ENCODE assay signal across 7 mouse cellular contexts in the genomic region with DNA sequence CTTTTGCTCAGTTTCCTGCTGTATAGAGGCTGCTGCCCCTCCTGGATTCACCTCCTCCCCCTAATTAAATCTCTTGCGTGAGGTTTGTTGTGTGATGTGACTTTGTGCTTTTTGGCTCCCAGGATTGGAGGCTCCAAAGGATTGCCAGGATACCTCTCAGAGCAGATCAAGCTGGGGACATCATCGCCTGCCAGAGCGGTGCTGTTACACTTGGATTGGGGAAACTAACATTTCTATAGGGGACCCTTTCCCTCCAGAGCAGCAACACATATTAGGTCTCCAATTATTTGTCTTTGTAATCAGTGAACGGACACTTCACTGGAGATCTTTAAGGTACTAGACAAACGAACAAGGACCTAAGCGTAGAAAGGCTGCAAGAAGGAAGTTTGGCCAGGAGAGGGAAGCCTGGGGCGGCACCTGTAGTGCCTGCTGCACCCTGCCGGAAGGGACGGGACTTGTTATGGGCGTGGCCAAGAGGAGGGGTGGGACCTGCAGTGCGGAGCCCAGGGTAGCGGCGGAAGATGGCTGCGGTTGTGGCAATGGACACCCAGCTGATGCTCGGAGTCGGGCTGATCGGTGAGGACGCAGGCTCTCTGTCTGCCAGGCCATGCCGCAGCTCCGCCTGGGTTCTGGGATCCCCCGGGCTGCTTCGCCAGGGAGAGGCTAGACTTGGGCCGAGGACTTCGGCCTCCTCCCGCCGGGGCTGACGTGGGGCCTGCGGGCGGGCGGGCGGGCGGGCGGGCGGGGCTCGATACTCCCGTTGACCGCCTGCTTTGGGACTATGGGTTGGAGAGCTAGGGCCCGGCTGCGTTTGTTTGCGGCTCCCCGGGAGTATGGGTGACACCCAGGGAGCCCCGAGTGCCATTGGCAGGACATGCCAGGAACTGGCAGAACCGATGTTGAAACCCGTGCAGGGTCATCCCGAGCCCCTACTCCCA. TPM values are rescaled to one million over a fixed set of nuclear protein-coding genes. Genes with fewer than 3 reads are reported as not detected.
DNase-seq lines count a peak whose midpoint lies in the region; ATAC-seq and TF ChIP-seq lines count a peak whose summit lies in the region.

A gene (plus strand): TSS at position 488 of the 938 bp plus-strand sequence.

- peak; percentile 97 for TF ChIP-seq CTCF in intestine, postnatal 0 days (IDR thresholded peaks at IDR 0.05; ENCODE audit: low read depth)
- TF ChIP-seq CTCF in small intestine, adult 2 months (IDR thresholded peaks at IDR 0.05; ENCODE audit: extremely low read depth, insufficient read length, insufficient replicate concordance, low read depth, low read length), result peak; percentile 75; the same call in 1 of the 2 replicates

- H3K36me3 ChIP-seq in embryonic facial prominence, embryonic 10.5 days (replicated peaks), result peaks cover 13% of the 10 kb centered on the region
- H3K36me3 ChIP-seq in intestine, postnatal 0 days (ENCODE audit: control insufficient read depth, insufficient read depth), result 0 out of 2 replicates have a peak, but pooled peaks cover 9% of the 10 kb centered on the region
- H3K36me3 ChIP-seq in midbrain, embryonic 12.5 days, result peaks cover 8% of the 10 kb centered on the region
- peaks cover 12% of the 10 kb centered on the region for H3K36me3 ChIP-seq in small intestine, adult 2 months (ENCODE audit: control insufficient read depth, insufficient read depth, low read length)

- H3K27me3 ChIP-seq in embryonic facial prominence, embryonic 10.5 days (replicated peaks; ENCODE audit: low read depth, poor library complexity, severe bottlenecking), result no peaks in the 10 kb centered on the region
- no peaks in the 10 kb centered on the region for H3K27me3 ChIP-seq in intestine, postnatal 0 days (replicated peaks; ENCODE audit: control insufficient read depth, insufficient read depth, low read length)
- no peaks in the 10 kb centered on the region; the same call in 1 of the 2 replicates for H3K27me3 ChIP-seq in midbrain, embryonic 12.5 days
- no peaks in the 10 kb centered on the region for H3K27me3 ChIP-seq in small intestine, adult 2 months (ENCODE audit: control insufficient read depth, insufficient read depth, low read length)

- no peaks in the 10 kb centered on the region for H3K9me3 ChIP-seq in embryonic facial prominence, embryonic 10.5 days
- H3K9me3 ChIP-seq in intestine, postnatal 0 days (ENCODE audit: control insufficient read depth), result no peaks in the 10 kb centered on the region
- no peaks in the 10 kb centered on the region for H3K9me3 ChIP-seq in midbrain, embryonic 12.5 days

- WGBS in embryonic facial prominence, embryonic 10.5 days, result 2% methylated on average over 45 of the region's 45 CpGs
- WGBS in intestine, postnatal 0 days, result 2% methylated on average over 43 of the region's 45 CpGs
- 1% methylated on average over 45 of the region's 45 CpGs for WGBS in midbrain, embryonic 12.5 days
- 3% methylated on average over 45 of the region's 45 CpGs for WGBS in small intestine, adult 2 months

- peak; percentile 70 for TF ChIP-seq POLR2A in small intestine, adult 2 months (IDR thresholded peaks at IDR 0.05; ENCODE audit: low read depth, low read length)

- peaks cover 18% of the 10 kb centered on the region for H3K4me1 ChIP-seq in embryonic facial prominence, embryonic 10.5 days
- 0 out of 2 replicates have a peak, but pooled peaks cover 3% of the 10 kb centered on the region for H3K4me1 ChIP-seq in intestine, postnatal 0 days (replicated peaks; ENCODE audit: control insufficient read depth, insufficient read depth, low read length)
- H3K4me1 ChIP-seq in midbrain, embryonic 12.5 days, result peaks cover 7% of the 10 kb centered on the region; the same call in 1 of the 2 replicates
- H3K4me1 ChIP-seq in small intestine, adult 2 months (ENCODE audit: control insufficient read depth, insufficient read depth, insufficient read length, low read length), result no peaks in the 10 kb centered on the region; the same call in 1 of the 2 replicates

- intact Hi-C loops in left cerebral cortex, postnatal 4 days (cut with DNase I), result no loop called here

- peak; percentile 94 for DNase-seq in adrenal gland, postnatal 10 days
- DNase-seq in embryonic facial prominence, embryonic 10.5 days (ENCODE audit: low spot score), result peak; percentile 93
- no peak for DNase-seq in gonadal fat pad, adult 2 months (ENCODE audit: low read depth)
- DNase-seq in left cerebral cortex, postnatal 4 days, result peak; percentile 91

- H3K27ac ChIP-seq in embryonic facial prominence, embryonic 10.5 days (replicated peaks), result peak within 1 kb of the TSS; percentile 87
- peak within 1 kb of the TSS; percentile 72 for H3K27ac ChIP-seq in intestine, postnatal 0 days (ENCODE audit: low read depth, low read length)
- peak within 1 kb of the TSS; percentile 49 for H3K27ac ChIP-seq in midbrain, embryonic 12.5 days (replicated peaks)
- peak within 1 kb of the TSS; percentile 65 for H3K27ac ChIP-seq in small intestine, adult 2 months (ENCODE audit: insufficient read depth, low read depth, low read length)

- H3K9ac ChIP-seq in intestine, postnatal 0 days (ENCODE audit: low read depth, low read length), result peak within 1 kb of the TSS; percentile 73
- H3K9ac ChIP-seq in midbrain, embryonic 12.5 days (replicated peaks), result peak within 1 kb of the TSS; percentile 78

- ATAC-seq in intestine, postnatal 0 days, result peak; percentile 100
- ATAC-seq in midbrain, embryonic 12.5 days (ENCODE audit: low FRiP score, low read depth), result peak; percentile 99

- peak within 1 kb of the TSS; percentile 69 for H3K4me2 ChIP-seq in intestine, postnatal 0 days (replicated peaks; ENCODE audit: low read depth)
- peak within 1 kb of the TSS; percentile 78 for H3K4me2 ChIP-seq in midbrain, embryonic 12.5 days (replicated peaks)

- peak within 1 kb of the TSS; percentile 84 for H3K4me3 ChIP-seq in embryonic facial prominence, embryonic 10.5 days
- H3K4me3 ChIP-seq in intestine, postnatal 0 days (ENCODE audit: low read depth, low read length), result peak within 1 kb of the TSS; percentile 73
- H3K4me3 ChIP-seq in midbrain, embryonic 12.5 days, result peak within 1 kb of the TSS; percentile 81
- peak within 1 kb of the TSS; percentile 76 for H3K4me3 ChIP-seq in small intestine, adult 2 months (ENCODE audit: low read depth, low read length)

RNA-seq across cellular contexts. Expression of the gene that starts here (rescaled TPM):
- 10 to 100 TPM; 24.5 to 29.3 TPM for total RNA-seq in adrenal gland, postnatal 10 days (2021)
- polyA plus RNA-seq in embryonic facial prominence, embryonic 10.5 days (2016; fragmentation: Nextera tagmentation; extraction: Ambion mirVana), result 28.4 and 29.6 TPM in 2 replicates
- 13.5 and 14.2 TPM in 2 replicates for polyA plus RNA-seq in gonadal fat pad, adult 2 months (2012; rRNA removed)
- polyA plus RNA-seq in intestine, postnatal 0 days (2015; fragmentation: Nextera tagmentation; extraction: Ambion mirVana), result 26.0 and 29.2 TPM in 2 replicates
- total RNA-seq in left cerebral cortex, postnatal 4 days (2021), result 10 to 100 TPM; 32.4 to 33.5 TPM
- polyA plus RNA-seq in midbrain, embryonic 12.5 days (2016; fragmentation: Nextera tagmentation; extraction: Ambion mirVana), result 38.7 and 39.9 TPM in 2 replicates
- 1.5 and 1.7 TPM in 2 replicates for polyA plus RNA-seq in small intestine, adult 2 months (2012; rRNA removed)
